Mouse (Mus musculus): ENCODE results near the gene Col25a1.

Col25a1 gene

DNA sequence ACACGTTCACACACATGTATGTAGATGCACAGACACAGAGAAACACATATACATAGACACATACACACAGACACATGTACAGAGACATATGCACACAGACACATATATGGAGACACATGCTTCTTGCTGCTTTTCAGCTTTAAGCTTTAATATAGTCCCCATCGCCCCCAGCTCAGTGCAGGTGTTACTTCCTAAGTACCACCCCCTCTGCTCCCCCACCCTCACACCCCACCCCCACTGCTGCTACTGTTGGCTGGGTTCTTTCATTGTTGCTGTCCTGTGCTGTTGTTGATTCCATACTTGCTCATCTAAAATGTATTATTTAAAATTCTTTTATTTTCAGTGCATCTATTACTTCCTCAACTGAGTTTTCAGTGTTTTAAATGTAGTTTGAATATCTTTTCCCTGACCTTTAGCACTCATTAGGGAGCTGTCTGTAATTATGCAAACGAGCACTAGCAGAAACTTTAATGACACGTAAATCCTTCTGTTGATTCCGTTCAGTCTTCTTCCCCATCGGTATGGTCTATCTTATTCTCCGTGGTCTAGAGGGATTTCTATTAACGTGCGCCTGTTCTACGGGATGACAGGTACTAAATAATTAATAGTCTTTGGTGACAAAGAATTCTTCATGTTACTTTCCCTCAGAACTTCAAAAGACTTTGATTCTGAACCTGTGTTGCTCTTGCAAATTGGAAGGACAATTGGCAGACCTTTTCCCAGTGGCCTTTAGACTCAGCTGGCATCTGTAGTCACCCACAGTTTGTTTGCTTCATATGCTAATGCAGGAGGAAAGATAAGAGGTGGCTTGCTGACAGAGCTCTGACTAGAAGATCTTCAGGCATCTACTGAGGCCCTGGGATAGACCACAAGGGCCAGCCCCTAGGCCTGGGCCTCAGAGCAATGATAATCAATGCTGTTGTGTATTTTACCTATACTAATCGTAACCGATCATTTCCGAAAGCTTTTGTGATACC is 196.0 kb downstream of the Col25a1 start:
- DNase-seq (ENCODE audit: low spot score) = no peak

DNA sequence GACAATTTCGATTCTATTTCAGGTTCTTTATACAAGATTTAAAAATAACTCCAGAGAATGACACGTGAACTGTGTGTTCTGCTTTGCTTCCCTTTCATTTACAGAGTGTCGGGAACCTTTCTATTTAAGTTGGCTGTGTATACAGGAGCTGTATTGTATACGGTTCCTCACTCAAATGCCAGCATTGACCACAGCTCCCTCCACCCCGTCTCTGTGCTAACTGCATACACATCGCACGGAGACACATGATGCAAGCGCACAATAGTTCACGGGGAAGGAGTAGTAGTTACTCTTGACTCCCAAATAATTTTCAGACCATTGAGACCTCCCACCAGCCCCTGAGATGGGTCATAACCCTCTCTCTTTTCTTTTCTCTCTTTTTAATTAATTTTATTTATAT is 197.6 kb downstream of the Col25a1 start:
- DNase-seq (ENCODE audit: low spot score) = no peak

DNA sequence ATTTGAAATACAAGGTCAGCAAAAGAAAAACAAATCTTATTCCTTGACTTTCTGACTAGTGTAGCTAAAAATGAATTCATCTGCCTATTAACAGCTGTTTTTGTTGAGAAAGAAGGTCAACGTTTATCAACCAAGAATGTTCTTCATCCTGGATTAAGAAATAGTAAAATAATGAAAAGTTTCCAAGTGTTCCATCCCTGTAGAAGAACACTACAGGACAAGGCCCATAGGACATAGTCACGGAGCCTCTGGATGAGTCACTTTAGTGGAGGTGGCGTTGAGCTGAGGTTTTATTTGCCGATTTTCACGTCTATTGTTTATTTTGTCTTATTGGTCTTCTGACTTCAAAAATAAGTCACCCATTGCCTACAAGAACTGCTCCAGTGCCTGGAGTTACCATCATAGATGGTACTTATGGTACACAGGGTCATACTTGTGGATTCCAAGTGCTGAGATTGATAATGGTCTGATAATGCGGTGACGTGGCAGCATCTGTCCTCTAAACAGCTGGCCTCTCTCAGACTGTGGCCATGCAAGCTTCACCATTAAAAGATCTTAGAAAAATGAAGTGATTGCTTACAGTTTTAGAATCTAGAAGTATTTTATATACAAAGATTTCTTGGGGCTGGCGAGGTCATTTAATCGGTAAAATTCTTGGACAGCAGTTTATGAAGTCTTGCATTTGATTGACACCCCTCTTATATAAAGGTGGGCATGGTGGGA is 198.7 kb downstream of the Col25a1 start:
- DNase-seq (ENCODE audit: low spot score) = no peak

DNA sequence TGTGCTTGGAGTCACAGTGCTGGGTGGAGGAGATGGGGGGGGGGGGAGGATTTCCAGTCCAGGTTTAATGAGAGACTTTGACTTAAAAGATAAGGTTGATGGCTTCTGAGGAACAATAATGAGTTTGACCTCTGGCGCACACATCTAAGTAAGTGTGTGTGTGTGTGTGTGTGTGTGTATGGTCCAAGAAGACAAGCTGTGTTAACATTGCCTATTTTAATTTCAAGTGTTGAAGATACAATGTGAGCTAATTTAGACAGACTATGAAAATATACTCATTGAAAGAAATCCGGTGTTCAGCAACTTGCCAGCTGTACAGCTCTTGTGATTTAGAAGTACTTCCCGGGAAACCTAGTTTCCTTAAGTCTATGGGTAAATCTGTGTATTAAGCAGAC is 199.3 kb downstream of the Col25a1 start:
- no peak for DNase-seq (ENCODE audit: low spot score)

DNA sequence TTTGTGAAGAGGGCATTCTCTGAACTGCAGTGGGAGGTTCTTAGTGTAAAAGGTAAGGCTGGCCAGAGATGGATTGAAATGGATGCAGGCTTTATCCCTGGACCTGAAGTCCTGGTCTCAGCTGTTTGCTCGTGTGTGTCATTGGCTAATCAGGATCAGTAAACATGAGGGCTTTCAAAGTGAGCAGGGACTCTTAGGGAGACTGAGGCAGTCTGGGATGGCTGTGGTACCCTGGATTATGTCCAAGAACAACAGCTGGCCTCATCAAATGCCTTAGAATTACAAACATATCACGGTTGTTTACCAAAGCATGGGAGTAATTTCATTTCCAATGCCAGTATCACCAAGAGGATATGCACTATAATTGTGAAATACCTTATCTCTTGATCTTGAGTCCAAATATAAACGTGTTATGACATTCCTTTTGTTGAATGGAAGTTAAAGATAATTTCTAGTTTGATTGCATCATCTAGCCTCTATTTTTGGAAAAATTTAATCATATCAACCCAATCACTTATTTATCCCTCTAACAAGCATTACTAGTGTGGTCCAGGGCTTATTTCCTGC is 201.1 kb downstream of the Col25a1 start:
- no peak for DNase-seq (ENCODE audit: low spot score)

DNA sequence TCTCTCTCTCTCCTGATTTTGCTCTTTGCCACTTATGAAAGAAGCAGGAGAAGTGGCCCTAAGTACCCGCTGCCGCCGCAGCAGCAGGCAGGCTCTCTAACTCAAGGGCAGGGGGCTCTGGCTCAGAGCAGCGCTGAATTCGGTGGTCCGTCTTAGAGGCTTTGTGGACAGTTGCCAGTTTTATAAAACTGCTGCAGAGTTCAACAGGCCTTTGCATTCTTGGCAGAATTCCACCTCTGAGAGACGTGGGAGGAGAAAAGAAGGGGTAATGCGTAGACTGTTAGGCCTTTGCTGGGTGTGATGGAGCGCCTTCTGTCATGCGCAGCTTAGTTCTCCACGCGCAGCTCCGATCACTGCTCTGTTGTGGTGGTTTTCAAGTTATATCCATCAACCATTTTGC is 206.6 kb downstream of the Col25a1 start:
- DNase-seq (ENCODE audit: low spot score) = no peak

DNA sequence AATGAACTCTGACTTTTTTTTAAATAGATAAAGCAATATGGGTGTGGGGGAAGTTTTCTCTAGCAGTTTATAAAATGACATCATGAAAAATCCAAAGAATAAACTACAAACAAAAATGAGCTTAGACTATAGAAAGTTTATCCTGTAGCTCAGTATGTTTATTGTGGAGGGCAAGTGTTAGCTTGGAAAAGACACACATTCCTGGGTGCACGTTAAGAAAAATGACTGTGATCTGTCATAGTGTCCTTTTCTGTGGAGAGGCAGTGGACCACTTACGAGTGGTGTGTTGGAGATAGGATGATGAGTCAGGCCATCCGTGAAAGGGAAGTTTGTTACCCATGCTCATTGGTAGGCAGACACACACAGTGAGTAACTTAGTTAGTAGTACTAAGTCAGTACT is 207.1 kb downstream of the Col25a1 start:
- no peak for DNase-seq (ENCODE audit: low spot score)

DNA sequence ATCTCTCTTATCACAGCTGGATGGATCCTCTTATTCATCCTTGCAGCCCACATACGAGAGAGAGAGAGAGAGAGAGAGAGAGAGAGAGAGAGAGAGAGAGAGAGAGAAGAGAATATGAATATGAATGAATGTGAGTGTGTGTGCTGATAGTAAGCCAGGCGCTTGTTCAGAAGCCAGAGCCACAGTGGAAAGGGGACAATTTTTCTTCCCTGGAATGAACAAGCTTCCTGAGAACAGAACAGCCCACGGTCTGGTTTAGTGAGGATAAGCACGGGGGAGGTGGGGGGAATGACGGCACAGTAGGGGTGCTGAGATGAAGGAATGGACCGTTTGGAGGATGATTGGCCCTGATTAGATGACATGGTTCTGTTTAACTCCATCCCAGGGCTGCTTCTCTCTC is 218.9 kb downstream of the Col25a1 start:
- DNase-seq (ENCODE audit: low spot score) = no peak

DNA sequence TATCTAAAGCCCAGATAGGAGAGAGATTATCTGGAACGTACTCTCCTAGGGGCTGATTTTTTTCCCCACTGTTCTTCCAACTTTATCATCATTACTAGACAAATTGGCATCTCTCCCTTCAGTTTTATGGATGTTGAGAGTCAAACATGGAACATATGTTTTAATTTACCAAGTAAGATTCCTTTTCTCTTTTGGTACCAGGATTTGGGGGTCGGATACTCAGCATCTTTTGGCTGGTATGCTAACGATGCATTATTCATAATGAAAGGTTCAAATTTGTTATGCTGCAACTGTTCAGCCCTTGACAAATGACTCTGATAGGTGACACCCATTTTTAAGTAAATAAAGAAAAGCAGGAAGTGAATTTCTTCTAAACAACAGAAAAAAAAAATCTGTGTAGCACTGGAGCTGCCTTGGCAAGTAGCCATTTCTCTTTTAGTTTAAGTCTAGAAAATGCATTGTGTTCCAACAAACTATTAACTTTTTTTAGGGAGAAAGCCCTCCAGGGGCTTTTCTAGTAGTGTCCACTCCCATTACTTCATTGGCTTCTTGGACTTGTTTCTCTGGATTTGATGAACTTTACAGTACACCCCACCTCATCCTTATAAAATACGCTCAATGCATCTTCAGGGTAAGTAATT is 223.2 kb downstream of the Col25a1 start:
- no peak for DNase-seq (ENCODE audit: low spot score)

DNA sequence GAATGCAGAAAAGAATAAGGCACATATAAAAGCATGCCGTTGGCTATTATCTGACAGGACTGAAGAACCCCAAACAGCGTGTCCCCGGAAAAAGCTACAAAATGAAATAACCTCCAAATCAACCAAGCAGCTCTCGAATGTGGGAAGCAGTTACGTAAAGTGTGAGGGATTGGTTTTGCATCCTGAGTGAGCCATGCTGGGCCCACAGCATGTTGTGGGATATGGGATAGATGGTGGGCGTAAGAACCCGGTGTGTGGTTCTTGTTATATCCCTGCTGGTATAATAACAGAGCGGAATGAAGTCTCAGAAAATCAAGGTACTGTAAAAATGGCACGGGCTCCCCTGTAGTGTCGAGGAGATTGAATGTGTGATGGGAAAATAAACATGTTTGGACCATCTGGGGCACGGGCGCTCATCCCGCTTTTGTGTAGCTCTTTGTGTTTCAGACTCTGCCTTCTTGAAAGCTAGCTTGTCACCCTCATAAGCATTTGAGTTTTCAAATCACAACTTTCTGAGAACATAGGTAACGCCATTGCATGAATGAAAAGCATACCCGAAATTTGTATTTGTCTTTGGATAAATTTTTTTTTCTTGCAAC is 225.4 kb downstream of the Col25a1 start:
- no peak for DNase-seq (ENCODE audit: low spot score)

DNA sequence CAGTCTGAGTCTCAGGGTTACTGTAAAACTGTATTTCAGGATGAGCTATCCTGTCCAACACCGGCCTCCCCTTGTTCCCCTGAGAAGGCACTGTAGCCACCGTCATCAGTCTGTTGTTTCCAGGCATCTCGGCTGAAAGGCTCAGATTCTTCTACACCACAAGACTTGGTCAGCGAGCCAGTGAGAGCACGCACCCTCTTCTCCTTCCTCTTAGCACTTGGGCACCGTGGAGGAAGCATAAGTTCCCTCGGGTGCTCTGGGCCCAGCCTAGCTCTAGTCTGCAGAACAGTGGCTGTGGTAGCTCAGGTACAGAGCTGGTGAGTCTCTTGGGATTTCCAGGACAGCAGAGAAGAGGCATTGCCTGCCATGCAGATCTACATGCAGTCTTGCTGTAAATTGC is 229.5 kb downstream of the Col25a1 start:
- DNase-seq (ENCODE audit: low spot score) = no peak

DNA sequence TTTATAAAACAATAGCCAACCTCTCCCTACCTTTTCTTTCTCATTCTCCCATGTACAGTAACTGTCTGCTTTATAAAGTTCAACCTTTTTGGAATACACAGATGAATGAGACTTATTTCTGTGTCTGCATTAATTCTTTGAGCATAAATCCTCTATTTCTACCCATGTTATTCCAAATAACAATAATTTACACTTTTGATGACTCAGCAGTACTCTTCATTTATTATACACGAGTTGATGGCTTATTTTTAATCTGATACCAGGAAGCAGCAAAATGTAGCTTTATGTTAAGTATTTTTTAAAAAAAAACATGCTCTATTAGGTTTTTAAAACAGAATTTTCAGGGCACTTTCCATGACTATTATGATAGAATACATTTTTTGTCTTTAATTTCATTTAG is 230.6 kb downstream of the Col25a1 start:
- DNase-seq (ENCODE audit: low spot score) = no peak

DNA sequence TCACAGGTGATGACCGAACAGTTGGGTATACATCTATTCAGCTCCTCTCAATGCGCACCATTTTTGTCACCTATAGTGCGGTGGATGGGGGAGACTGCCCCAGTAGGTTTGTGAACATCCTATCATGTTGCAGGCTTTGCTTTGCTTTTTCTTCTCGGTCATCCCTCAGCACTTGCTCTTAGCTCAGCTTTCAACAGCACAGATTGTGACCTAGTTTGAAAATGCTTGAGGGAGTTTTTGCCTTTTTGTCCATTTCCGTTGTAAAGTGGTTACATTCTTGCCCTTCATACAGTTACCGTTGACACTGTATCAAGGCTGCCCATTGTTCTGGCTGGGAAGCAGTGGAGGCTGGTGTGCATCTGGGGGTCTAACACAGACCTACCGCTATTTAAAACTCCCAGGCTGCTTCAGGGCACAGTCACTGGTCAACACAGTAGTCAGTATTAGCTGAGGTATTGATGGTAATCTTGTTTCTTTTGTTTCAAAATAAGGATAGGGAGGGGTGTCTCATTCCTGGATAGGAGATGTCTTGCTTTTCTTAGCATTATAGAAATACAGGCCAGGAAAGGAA is 231.6 kb downstream of the Col25a1 start:
- no peak for DNase-seq (ENCODE audit: low spot score)

DNA sequence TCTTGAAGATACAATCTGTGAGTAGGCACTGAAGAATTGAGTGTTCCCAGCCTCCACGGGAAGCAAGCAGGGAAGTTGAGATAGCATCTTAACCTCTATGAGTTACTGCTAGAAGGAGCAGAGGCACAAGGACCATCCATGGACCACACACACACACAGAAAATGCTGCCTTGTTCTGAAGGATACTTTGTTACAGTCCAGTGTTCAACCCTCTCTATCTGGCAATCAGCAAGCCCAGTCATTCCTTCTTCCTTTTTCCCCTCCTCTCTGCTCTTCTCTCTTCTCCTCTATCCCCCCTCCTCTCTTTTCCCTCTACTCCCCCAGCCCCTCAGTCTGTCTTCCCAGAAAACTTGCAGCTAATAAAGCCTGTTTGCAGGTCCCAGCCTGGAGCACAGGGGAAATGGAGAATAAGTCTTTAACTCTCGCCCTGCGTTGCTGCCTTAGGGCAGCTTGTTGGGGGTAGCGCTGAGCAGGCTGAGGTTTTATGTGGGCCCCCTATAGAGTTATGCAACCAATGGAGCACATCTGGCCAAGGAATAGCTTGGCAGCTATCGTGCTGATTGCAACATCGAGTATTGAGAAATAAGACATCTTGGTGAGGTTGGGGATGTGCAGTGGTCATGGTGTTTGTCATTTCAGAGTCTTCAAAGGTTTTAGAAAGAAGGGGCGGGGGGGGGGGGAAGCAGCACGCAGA is 235.8 kb downstream of the Col25a1 start:
- no peak for DNase-seq (ENCODE audit: low spot score)

DNA sequence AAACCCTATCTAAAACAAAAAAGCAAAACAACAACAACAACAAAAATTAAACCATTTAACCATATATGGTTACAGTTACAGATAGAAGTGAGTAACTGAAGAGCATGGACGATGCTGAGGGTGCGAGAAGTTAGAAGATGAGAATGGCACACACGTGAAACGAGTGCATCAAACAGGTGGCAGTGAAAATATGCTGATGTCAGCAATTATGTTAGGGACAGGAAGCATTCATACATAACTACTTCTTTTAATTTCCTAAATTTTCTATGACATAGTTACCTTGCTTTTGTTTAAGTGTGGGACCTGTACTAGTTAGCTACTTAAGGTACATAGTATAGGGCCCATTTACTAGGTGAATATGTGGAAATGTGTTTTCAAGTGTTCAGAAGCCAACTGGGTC is 237.1 kb downstream of the Col25a1 start:
- DNase-seq (ENCODE audit: low spot score) = no peak

DNA sequence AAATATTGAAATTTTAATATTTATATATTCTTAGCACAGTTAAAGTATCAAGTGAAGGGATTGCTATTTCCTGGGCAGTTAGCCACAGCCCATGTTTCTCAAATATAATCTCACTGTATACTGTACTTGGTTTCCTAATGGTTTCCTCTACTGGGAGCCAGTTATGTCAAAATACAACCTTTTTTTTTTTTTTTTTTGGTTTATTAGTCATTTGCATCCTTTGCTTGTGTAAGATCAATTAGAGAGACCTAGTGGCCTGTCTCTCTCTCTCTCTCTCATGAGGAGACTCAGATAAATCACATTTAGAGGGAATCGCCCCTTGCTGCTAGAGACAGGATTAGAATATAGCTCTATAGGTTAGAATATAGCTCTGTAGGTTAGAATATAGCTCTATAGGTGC is 237.8 kb downstream of the Col25a1 start:
- no peak for DNase-seq (ENCODE audit: low spot score)

DNA sequence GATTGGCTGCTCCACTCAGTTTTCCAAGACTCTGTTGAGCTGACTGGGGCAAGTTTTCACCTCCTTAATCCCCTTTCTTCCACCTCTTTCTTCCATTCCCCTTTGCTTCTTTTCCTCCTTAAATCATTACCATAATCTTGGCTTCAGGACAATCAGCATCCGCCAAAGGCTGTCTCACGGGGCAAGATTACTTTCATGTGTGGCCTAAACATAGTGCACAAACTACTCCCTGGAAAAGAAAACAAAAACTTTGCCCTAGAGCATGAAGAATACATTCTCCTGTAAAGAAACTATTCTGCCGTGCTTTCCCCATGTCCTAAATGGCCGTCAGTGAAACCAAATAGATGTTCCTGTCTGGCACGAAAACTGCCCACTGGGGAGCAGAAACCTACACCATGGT is 238.9 kb downstream of the Col25a1 start:
- no peak for DNase-seq (ENCODE audit: low spot score)

DNA sequence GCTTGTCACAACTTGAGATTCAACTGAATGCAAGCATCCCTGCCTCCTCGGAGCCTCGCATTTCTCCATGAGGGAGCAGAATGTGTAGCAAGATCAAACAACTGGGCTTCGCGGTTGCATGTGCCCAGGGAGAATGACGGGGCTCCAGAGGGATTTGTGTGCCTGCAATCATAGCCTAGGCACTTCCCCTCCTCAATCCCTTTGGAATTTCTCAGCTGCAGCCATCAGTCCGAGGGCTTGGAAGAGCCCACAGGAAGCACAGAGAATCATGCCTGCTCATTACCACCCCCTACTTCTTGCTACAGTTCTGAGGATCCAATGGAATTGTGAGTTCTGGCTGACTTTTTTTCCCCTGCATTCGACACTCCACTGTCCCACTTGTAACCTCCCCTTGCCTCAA is 241.8 kb downstream of the Col25a1 start:
- DNase-seq (ENCODE audit: low spot score) = no peak

DNA sequence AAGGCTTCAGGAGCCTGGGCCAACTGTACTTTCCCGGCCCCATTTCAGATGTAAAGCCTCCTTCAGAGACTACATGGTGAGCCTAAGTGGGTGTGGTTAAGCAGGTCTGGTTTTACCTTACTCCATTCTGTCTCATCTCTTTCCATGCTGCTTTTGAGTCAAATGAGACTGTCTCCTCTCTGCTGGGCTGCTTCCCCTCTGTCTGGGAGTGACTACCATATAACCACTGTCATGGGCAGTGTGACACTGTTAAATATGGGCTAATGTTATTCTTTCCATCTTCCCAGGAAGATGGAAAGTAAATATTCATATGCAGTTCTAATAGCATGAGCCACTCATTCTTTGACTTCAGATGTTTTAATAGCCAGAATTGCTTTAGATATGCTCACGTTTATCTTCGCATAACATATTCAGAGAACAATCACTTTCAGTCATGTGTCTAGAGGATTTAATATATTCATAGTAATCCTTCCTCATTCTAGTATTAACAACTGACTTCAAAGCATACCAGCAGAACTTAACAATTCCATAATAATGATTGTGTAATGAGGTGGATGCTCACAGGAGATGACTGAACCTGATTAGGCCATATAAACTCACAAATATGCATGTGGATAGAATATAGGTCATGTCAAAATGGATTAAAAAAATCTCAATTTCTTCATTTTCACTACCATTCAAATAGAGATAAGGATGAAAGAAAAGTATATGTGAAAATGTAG is 243.5 kb downstream of the Col25a1 start:
- no peak for DNase-seq (ENCODE audit: low spot score)

DNA sequence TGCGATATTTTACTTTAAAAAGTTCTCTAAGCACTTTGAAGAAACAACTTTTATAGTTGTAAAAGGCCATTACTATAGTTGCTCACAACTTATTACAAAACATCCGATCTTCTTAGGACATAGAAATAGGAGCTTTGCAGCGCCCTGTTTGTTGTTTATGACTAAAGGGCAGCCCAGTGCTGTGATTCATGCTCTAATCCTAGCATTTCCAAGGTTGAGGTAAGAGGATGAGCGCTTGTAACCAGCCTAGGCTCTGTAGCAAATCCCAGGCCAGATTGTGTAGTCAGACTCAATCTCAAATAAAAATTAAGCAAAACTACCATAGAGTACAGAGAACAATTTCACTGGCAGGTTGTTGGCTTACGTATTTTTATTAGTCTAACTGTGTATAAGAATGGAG is 246.5 kb downstream of the Col25a1 start:
- DNase-seq (ENCODE audit: low spot score) = no peak

DNA sequence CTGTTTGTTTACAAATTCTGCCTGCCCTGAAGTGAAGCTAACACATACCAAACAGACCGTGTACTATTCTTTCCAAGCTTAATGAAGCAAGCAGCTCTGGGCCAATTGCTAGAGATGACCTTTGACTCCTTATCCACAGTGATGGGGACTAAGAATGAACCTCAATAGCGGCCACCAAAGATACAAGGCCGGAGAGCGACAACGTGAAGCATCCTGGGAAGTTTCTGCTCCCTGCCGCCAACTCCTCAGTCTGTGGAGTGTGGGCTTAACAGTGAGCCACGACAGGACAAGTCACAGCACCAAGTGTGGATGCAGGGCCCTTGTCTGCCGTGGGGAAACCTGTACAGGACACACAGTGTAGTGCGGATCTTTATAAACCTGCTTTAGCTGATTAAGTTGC is 247.3 kb downstream of the Col25a1 start:
- DNase-seq (ENCODE audit: low spot score) = no peak
